Mouse (Mus musculus) CH12.LX (cell line): ENCODE results near the gene Stx5a. TPM values are rescaled to one million over a fixed set of nuclear protein-coding genes. Genes with fewer than 3 reads are reported as not detected.

Experiments
- DNase-seq: peaks from one replicate; pipeline ENCODE4 v3.0.0-alpha.2; 2013; ENCODE audit errors: extremely low read depth
- H3K27ac ChIP-seq: 2 replicates; pipeline ENCODE4 v1.5.1; 2012; ENCODE audit warnings: low read depth, mild to moderate bottlenecking, control low read depth, moderate library complexity; ENCODE audit not compliant: insufficient read depth
- H3K27me3 ChIP-seq: replicated peaks from 2 replicates; pipeline ENCODE3; 2012; ENCODE audit warnings: inconsistent platforms
- H3K36me3 ChIP-seq, 2 experiments: replicated peaks in 1 of 2; 2 replicates each; pipeline versions ENCODE3 to v1.6.1; 2012; ENCODE audit warnings: inconsistent platforms in 1 of 2, low read length in 1 of 2, mild to moderate bottlenecking in 1 of 2, mixed read lengths in 1 of 2, moderate library complexity in 1 of 2; ENCODE audit not compliant: control insufficient read depth in 1 of 2, insufficient read depth in 1 of 2
- H3K4me1 ChIP-seq, 2 experiments: 2 replicates each; pipeline ENCODE4 v1.6.1; 2012; ENCODE audit warnings: inconsistent platforms in 1 of 2, moderate library complexity in 1 of 2; ENCODE audit not compliant: insufficient read depth in 2 of 2, control insufficient read depth in 1 of 2
- H3K4me2 ChIP-seq: 2 replicates; pipeline ENCODE4 v1.6.1; 2012; ENCODE audit warnings: low read depth, mild to moderate bottlenecking, control low read depth; ENCODE audit not compliant: poor library complexity, insufficient read depth, severe bottlenecking
- H3K4me3 ChIP-seq, 3 experiments: fragments of 150-350 bp in 1 of 3; sonication (generic) in 1 of 3; replicated peaks in 1 of 3; 2 replicates each; pipeline versions ENCODE3 to v1.5.1; 2011 to 2012; ENCODE audit warnings: low read depth in 2 of 3, low read length in 2 of 3, mild to moderate bottlenecking in 2 of 3, moderate library complexity in 2 of 3, control low read depth in 1 of 3, improper control_type of control experiment in 1 of 3, inconsistent platforms in 1 of 3, mixed read lengths in 1 of 3; ENCODE audit not compliant: poor library complexity in 1 of 3
- H3K79me2 ChIP-seq: replicated peaks from 2 replicates; pipeline ENCODE4 v1.6.1; 2012; ENCODE audit warnings: mild to moderate bottlenecking, moderate library complexity; ENCODE audit not compliant: control insufficient read depth, poor library complexity, insufficient read depth, severe bottlenecking; ENCODE audit errors: extremely low read depth
- H3K9ac ChIP-seq: 2 replicates; pipeline ENCODE4 v1.6.1; 2012; ENCODE audit warnings: low read depth, mild to moderate bottlenecking, control low read depth, moderate library complexity; ENCODE audit not compliant: insufficient read depth
- H3K9me3 ChIP-seq: replicated peaks from 2 replicates; pipeline ENCODE3; 2012; ENCODE audit warnings: low read length, inconsistent platforms, mixed read lengths
- BHLHE40 ChIP-seq: IDR thresholded peaks from 2 replicates; pipeline ENCODE4 v1.6.1; 2011; ENCODE audit warnings: mild to moderate bottlenecking, low read depth, low read length, improper control_type of control experiment
- CHD2 ChIP-seq: IDR thresholded peaks from 2 replicates; pipeline ENCODE4 v1.6.1; 2011; ENCODE audit warnings: low read length, improper control_type of control experiment
- CTCF ChIP-seq, 2 experiments: IDR thresholded peaks in 1 of 2; conservative IDR thresholded peaks in 1 of 2; 2 replicates each; pipeline ENCODE4 v1.5.1; 2011 to 2012; ENCODE audit warnings: low read depth in 2 of 2, low read length in 2 of 2, improper control_type of control experiment in 1 of 2, inconsistent platforms in 1 of 2, mild to moderate bottlenecking in 1 of 2, moderate library complexity in 1 of 2
- E2F4 ChIP-seq: IDR thresholded peaks from 2 replicates; pipeline ENCODE4 v1.6.1; 2011; ENCODE audit warnings: low read depth, low read length, improper control_type of control experiment; ENCODE audit not compliant: insufficient replicate concordance
- EP300 ChIP-seq: IDR thresholded peaks from 2 replicates; pipeline ENCODE4 v1.6.1; 2011; ENCODE audit warnings: low read length, improper control_type of control experiment
- GABPA ChIP-seq: IDR thresholded peaks from 2 replicates; pipeline ENCODE4 v1.6.1; 2012; ENCODE audit warnings: low read depth, low read length, improper control_type of control experiment, inconsistent platforms; ENCODE audit not compliant: insufficient replicate concordance
- HCFC1 ChIP-seq: IDR thresholded peaks from 2 replicates; pipeline ENCODE4 v1.6.1; 2012; ENCODE audit warnings: low read depth, mild to moderate bottlenecking, inconsistent platforms, low read length, improper control_type of control experiment
- IRF4 ChIP-seq: IDR thresholded peaks from 2 replicates; pipeline ENCODE4 v1.6.1; 2014; ENCODE audit warnings: low read depth, mild to moderate bottlenecking, inconsistent platforms, low read length, improper control_type of control experiment
- JUN ChIP-seq: IDR thresholded peaks from 2 replicates; pipeline ENCODE4 v1.6.1; 2011; ENCODE audit warnings: low read depth, mild to moderate bottlenecking, low read length, improper control_type of control experiment, moderate library complexity; ENCODE audit not compliant: insufficient read depth
- JUND ChIP-seq: conservative IDR thresholded peaks from 2 replicates; pipeline ENCODE4 v1.6.1; 2011; ENCODE audit warnings: low read depth, low read length, improper control_type of control experiment
- KAT2A ChIP-seq: IDR thresholded peaks from 2 replicates; pipeline ENCODE4 v1.6.1; 2012; ENCODE audit warnings: low read length, improper control_type of control experiment, inconsistent platforms; ENCODE audit not compliant: insufficient replicate concordance
- MAFK ChIP-seq: IDR thresholded peaks from 2 replicates; pipeline ENCODE4 v1.6.1; 2011; ENCODE audit warnings: low read length, improper control_type of control experiment; ENCODE audit not compliant: insufficient replicate concordance
- MAX ChIP-seq: IDR thresholded peaks from 2 replicates; pipeline ENCODE4 v1.6.1; 2011; ENCODE audit warnings: low read length, improper control_type of control experiment
- MAZ ChIP-seq: IDR thresholded peaks from 2 replicates; pipeline ENCODE4 v1.6.1; 2012; ENCODE audit warnings: low read depth, mild to moderate bottlenecking, inconsistent platforms, low read length, improper control_type of control experiment, moderate library complexity
- MYC ChIP-seq: IDR thresholded peaks from 2 replicates; pipeline ENCODE4 v1.6.1; 2011; ENCODE audit warnings: low read depth, mild to moderate bottlenecking, improper control_type of control experiment, low read length
- NELFE ChIP-seq: IDR thresholded peaks from 2 replicates; pipeline ENCODE4 v1.6.1; 2011; ENCODE audit warnings: low read depth, low read length, improper control_type of control experiment
- NRF1 ChIP-seq: IDR thresholded peaks from 2 replicates; pipeline ENCODE4 v1.6.1; 2014; ENCODE audit warnings: low read depth, mild to moderate bottlenecking, inconsistent platforms, low read length, improper control_type of control experiment, moderate library complexity
- POLR2A ChIP-seq: IDR thresholded peaks from 2 replicates; pipeline ENCODE4 v1.6.1; 2011; ENCODE audit warnings: low read depth, mild to moderate bottlenecking, improper control_type of control experiment, low read length
- RAD21 ChIP-seq: IDR thresholded peaks from 2 replicates; pipeline ENCODE4 v1.6.1; 2011; ENCODE audit warnings: low read depth, mild to moderate bottlenecking, low read length, improper control_type of control experiment, moderate library complexity
- RCOR1 ChIP-seq: conservative IDR thresholded peaks from 2 replicates; pipeline ENCODE4 v1.6.1; 2012; ENCODE audit warnings: low read depth, mild to moderate bottlenecking, inconsistent platforms, low read length, improper control_type of control experiment
- SIN3A ChIP-seq: IDR thresholded peaks from 2 replicates; pipeline ENCODE4 v1.6.1; 2012; ENCODE audit warnings: low read length, improper control_type of control experiment, inconsistent platforms
- SMC3 ChIP-seq: IDR thresholded peaks from 2 replicates; pipeline ENCODE4 v1.6.1; 2011; ENCODE audit warnings: low read depth, low read length, improper control_type of control experiment
- TBP ChIP-seq: conservative IDR thresholded peaks from 2 replicates; pipeline ENCODE4 v1.6.1; 2011; ENCODE audit warnings: low read depth, low read length, improper control_type of control experiment
- TCF12 ChIP-seq: IDR thresholded peaks from 2 replicates; pipeline ENCODE4 v1.6.1; 2014; ENCODE audit warnings: low read depth, mild to moderate bottlenecking, inconsistent platforms, low read length, improper control_type of control experiment
- UBTF ChIP-seq: IDR thresholded peaks from 2 replicates; pipeline ENCODE4 v1.6.1; 2012; ENCODE audit warnings: low read depth, mild to moderate bottlenecking, inconsistent platforms, low read length, improper control_type of control experiment, moderate library complexity
- USF2 ChIP-seq: conservative IDR thresholded peaks from 2 replicates; pipeline ENCODE4 v1.6.1; 2011; ENCODE audit warnings: low read depth, low read length, improper control_type of control experiment
- dilution Hi-C: fragments of 300-500 bp; cut with MboI; formaldehyde crosslinking; loops from 2 replicates; pipeline ENCODE4 v1.14.3; 2020; ENCODE audit warnings: low sequenced_read_pairs; ENCODE audit not compliant: extremely low pct_unique_long_range_greater_than_20kb, extremely low pct_ligation_motif_present
- in situ Hi-C: fragments of 300-500 bp; cut with MboI; formaldehyde crosslinking; loops from 3 replicates; pipeline ENCODE4 v1.14.3; 2019; ENCODE audit warnings: low sequenced_read_pairs, low pct_ligation_motif_present, low pct_unique_long_range_greater_than_20kb, mixed read lengths
- polyA plus RNA-seq: library from polyadenylated mRNA; unstranded; fragments of >175 nt; gene quantifications from 2 replicates; pipeline ENCODE4 v1.2.1, GENCODE M21; 2012; ENCODE audit warnings: low read depth; ENCODE audit not compliant: insufficient read length
- total RNA-seq, 2 experiments: library from RNA; depleted of rRNA; stranded (reverse); fragments of 300-350 nt in 1 of 2; fragments of >200 nt in 1 of 2; gene quantifications; 2 replicates each; pipeline ENCODE4 v1.2.3; 2012 to 2014

Gene Stx5a
- total and polyA plus RNA-seq, 3 experiments: 35.2 to 49.1 (median 48.1) TPM

GRCm38 (mm10) chr19:8742176-8742575 lies 963 bp downstream of the Stx5a start:
- peaks cover 58 to 83% of the 10 kb centered on the region in 2 experiments for H3K36me3 ChIP-seq
- peak overlapping the region; percentile 72 for H3K4me2 ChIP-seq
- DNase-seq: no peak
- H3K27ac ChIP-seq: 0 out of 2 replicates have a peak overlapping the region, but pooled peaks have one; percentile 8
- TF ChIP-seq IRF4 (no peak), JUN (no peak), TCF12 (no peak), MYC (no peak), POLR2A (no peak), HCFC1 (no peak), USF2 (no peak), MAZ (no peak), SMC3 (no peak), E2F4 (no peak), BHLHE40 (no peak), UBTF (no peak), GABPA (no peak), KAT2A (no peak), CTCF (conservative IDR thresholded peaks at IDR 0.05 in 1 of 2, IDR thresholded peaks at IDR 0.05 in 1 of 2; ENCODE audit: low read depth in 2 of 2, low read length in 2 of 2) (no peak), MAFK (no peak), TBP (no peak), SIN3A (no peak)
- H3K9me3 ChIP-seq: no peaks in the 10 kb centered on the region
- H3K27me3 ChIP-seq: no peaks in the 10 kb centered on the region
- peak overlapping the region; percentile 75 to 77 (median 77) for H3K4me3 ChIP-seq
- peak overlapping the region; percentile 92 for H3K9ac ChIP-seq
- dilution Hi-C loops (no loop called here), in situ Hi-C loops (loop anchor here (25.0 kb wide), 1 partner anchor 370 kb away; no protein-coding TSS in a partner anchor)
- H3K79me2 ChIP-seq: peaks cover 31% of the 10 kb centered on the region
- H3K4me1 ChIP-seq: peaks cover 9 to 35% of the 10 kb centered on the region in 2 experiments

DNA sequence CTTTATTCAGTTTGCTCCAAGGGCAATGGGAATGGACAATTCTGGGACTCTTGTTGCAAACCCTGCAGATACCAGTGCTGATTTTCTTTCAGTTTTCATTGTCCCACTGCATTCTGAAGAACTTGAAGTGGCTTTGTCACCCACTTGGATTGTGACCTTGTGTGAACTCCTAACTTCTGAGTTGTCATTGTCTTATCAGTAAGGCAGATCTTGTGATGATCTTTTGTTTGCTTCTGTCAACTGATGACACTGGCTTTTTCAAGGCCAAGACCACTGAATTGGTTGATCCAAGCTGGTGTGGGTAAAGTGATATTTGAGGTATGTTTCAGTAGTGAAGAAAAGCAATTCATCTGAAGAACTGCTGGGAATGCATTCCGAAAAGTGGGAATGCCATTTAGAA lies 4.2 kb downstream of the Stx5a start:
- Histone ChIP-seq H3K27me3 (no peaks in the 10 kb centered on the region), H3K4me2 (no peak overlapping the region), H3K4me1 (peaks cover 9 to 21% of the 10 kb centered on the region in 2 experiments), H3K9ac (no peak overlapping the region), H3K4me3 (no peak overlapping the region), H3K36me3 (peaks cover 60 to 82% of the 10 kb centered on the region in 2 experiments), H3K27ac (no peak overlapping the region), H3K9me3 (no peaks in the 10 kb centered on the region)
- no peak for DNase-seq
- TF ChIP-seq NRF1 (no peak), CHD2 (no peak), JUND (no peak), EP300 (no peak), IRF4 (no peak), RAD21 (no peak), MAFK (no peak), NELFE (no peak), POLR2A (no peak), GABPA (no peak), RCOR1 (no peak), MAX (no peak), JUN (no peak)
- TF ChIP-seq, all 38 proteins: peak for 0
- dilution Hi-C loops: no loop called here
- peaks cover 20% of the 10 kb centered on the region for H3K79me2 ChIP-seq
- in situ Hi-C loops: loop anchor here (25.0 kb wide), 1 partner anchor 367 kb away; no protein-coding TSS in a partner anchor
